Mouse (Mus musculus) heart, postnatal 10 days (tissue): ENCODE measurements around the gene Cdk9. TPM values are rescaled to one million over a fixed set of nuclear protein-coding genes. Genes with fewer than 3 reads are reported as not detected.

Experiments used
- DNase-seq, 2 experiments: peaks; one replicate each; pipeline ENCODE4 v3.0.0; 2021
- intact Hi-C: fragments of 180-260 bp; cut with DNase I; formaldehyde crosslinking; loops from one replicate; pipeline ENCODE4 v1.15.1; 2025
- total RNA-seq, 2 experiments: library from RNA; stranded (reverse); gene quantifications; 2 replicates each; pipeline ENCODE4 v1.2.3; 2021

Gene Cdk9
- total RNA-seq: 10 to 100 TPM; 35.4 to 37.6 TPM

- intact Hi-C loops: loop anchor here (1.0 to 5.0 kb wide), 2 partner anchors 44 to 139 kb away; partner anchors contain the start of gene Tor2a
- DNase-seq: peak; percentile 96
Observed at GRCm38 (mm10) chr2:32712934-32713817, at the start of gene Cdk9. Gene Cdk9, minus strand, starts transcription at chr2:32713076.

GRCm38 (mm10) chr2:32761859-32762258, 49.0 kb upstream of the Cdk9 start:
- intact Hi-C loops: no loop called here
- DNase-seq: no peak

- DNase-seq: no peak
- intact Hi-C loops: no loop called here
Observed at GRCm38 (mm10) chr2:32761361-32761760, 48.5 kb upstream of the Cdk9 start.

GRCm38 (mm10) chr2:32759001-32759400, 46.1 kb upstream of the Cdk9 start:
- intact Hi-C loops: no loop called here
- no peak for DNase-seq

- intact Hi-C loops: no loop called here
- DNase-seq: no peak
Observed at GRCm38 (mm10) chr2:32758503-32758902, 45.6 kb upstream of the Cdk9 start.

- intact Hi-C loops: loop anchor here (1.0 kb wide), 2 partner anchors 44 to 49 kb away; partner anchors contain the start of gene Cdk9
- DNase-seq: peak; percentile 98 to 99
Observed at GRCm38 (mm10) chr2:32757056-32757845, 44.4 kb upstream of the Cdk9 start, which contains the start of gene Tor2a. Gene Tor2a, plus strand, starts transcription at chr2:32757234.

- intact Hi-C loops: loop anchor here (1.0 kb wide), 2 partner anchors 43 to 48 kb away; partner anchors contain the start of gene Cdk9
- no peak for DNase-seq
Observed at GRCm38 (mm10) chr2:32756674-32757055, 43.8 kb upstream of the Cdk9 start.

- no peak for DNase-seq
- intact Hi-C loops: no loop called here
Observed at GRCm38 (mm10) chr2:32752181-32752580, 39.3 kb upstream of the Cdk9 start.

- intact Hi-C loops: no loop called here
- no peak for DNase-seq
Observed at GRCm38 (mm10) chr2:32751665-32752033, 38.8 kb upstream of the Cdk9 start.

- intact Hi-C loops: no loop called here
- peak; percentile 72 to 73 for DNase-seq
Observed at GRCm38 (mm10) chr2:32750887-32751664, 38.2 kb upstream of the Cdk9 start.

- no peak for DNase-seq
- intact Hi-C loops: no loop called here
Observed at GRCm38 (mm10) chr2:32750199-32750598, 37.3 kb upstream of the Cdk9 start.

GRCm38 (mm10) chr2:32749082-32749481, 36.2 kb upstream of the Cdk9 start:
- no peak for DNase-seq
- intact Hi-C loops: loop anchor here (5.0 kb wide), 1 partner anchor 117 kb away; no protein-coding TSS in a partner anchor

GRCm38 (mm10) chr2:32744272-32744982, 31.6 kb upstream of the Cdk9 start:
- intact Hi-C loops: no loop called here
- DNase-seq: no peak

GRCm38 (mm10) chr2:32742173-32742531, 29.3 kb upstream of the Cdk9 start:
- intact Hi-C loops: no loop called here
- DNase-seq: no peak

- peak; percentile 56 to 57 for DNase-seq
- intact Hi-C loops: no loop called here
Observed at GRCm38 (mm10) chr2:32741273-32742172, 28.6 kb upstream of the Cdk9 start.

GRCm38 (mm10) chr2:32740916-32741272, 28.0 kb upstream of the Cdk9 start, which contains the start of gene 6330409D20Rik:
Gene 6330409D20Rik, minus strand, starts transcription at chr2:32741016.
- intact Hi-C loops: no loop called here
- no peak for DNase-seq

- intact Hi-C loops: no loop called here
- no peak for DNase-seq
Observed at GRCm38 (mm10) chr2:32739311-32739710, 26.4 kb upstream of the Cdk9 start.

GRCm38 (mm10) chr2:32737008-32737407, 24.1 kb upstream of the Cdk9 start:
- intact Hi-C loops: no loop called here
- DNase-seq: no peak

- intact Hi-C loops: no loop called here
- no peak for DNase-seq
Observed at GRCm38 (mm10) chr2:32736306-32736829, 23.5 kb upstream of the Cdk9 start.
